Mouse (Mus musculus) olfactory bulb, adult 2 months (tissue): ENCODE results near the gene Adgrl3. TPM values are rescaled to one million over a fixed set of nuclear protein-coding genes. Genes with fewer than 3 reads are reported as not detected.

Source experiments
- H3K27ac ChIP-seq: fragments of 200-500 bp; 2 replicates; pipeline ENCODE4 v1.5.1; 2012; ENCODE audit warnings: low read depth, low read length; ENCODE audit not compliant: insufficient read depth
- H3K4me1 ChIP-seq: fragments of 200-500 bp; 2 replicates; pipeline ENCODE4 v1.6.1; 2012; ENCODE audit warnings: low read length; ENCODE audit not compliant: control insufficient read depth, insufficient read depth
- H3K4me3 ChIP-seq: fragments of 200-500 bp; 2 replicates; pipeline ENCODE4 v1.5.1; 2012; ENCODE audit warnings: mild to moderate bottlenecking, low read depth, low read length, moderate library complexity; ENCODE audit not compliant: insufficient read depth
- CTCF ChIP-seq: fragments of 200-500 bp; IDR thresholded peaks from 2 replicates; pipeline ENCODE4 v1.5.1; 2012; ENCODE audit warnings: low read depth, mild to moderate bottlenecking, low read length, moderate library complexity; ENCODE audit not compliant: insufficient read depth
- POLR2A ChIP-seq: fragments of 200-500 bp; IDR thresholded peaks from 2 replicates; pipeline ENCODE4 v1.6.1; 2012; ENCODE audit warnings: mild to moderate bottlenecking, low read depth, low read length, moderate library complexity; ENCODE audit not compliant: insufficient read depth
- WGBS: fragments of 180-500 bp; shearing (Covaris S2); methylation state at CpG from one replicate; pipeline ENCODE4 v1.1.7; 2018; 5-methylcytosine and 5-hydroxymethylcytosine counted together
- polyA plus RNA-seq: library from polyadenylated mRNA; stranded (reverse); fragments of >200 nt; gene quantifications from 2 replicates; pipeline ENCODE4 v1.2.4, GENCODE M21; 2012; ENCODE audit warnings: low replicate concordance; ENCODE audit not compliant: missing spikeins, insufficient read depth, insufficient read length

The Adgrl3 gene
- polyA plus RNA-seq, 1 experiment = not detected

GRCm38 (mm10) chr5:81085152-81085551 is 65.2 kb downstream of the Adgrl3 start:
- TF ChIP-seq CTCF = no peak
- TF ChIP-seq POLR2A = no peak
- 19% methylated on average over 4 of the region's 4 CpGs for WGBS
- Histone ChIP-seq H3K27ac (no peak overlapping the region), H3K4me3 (no peak overlapping the region), H3K4me1 (no peaks in the 10 kb centered on the region)

DNA sequence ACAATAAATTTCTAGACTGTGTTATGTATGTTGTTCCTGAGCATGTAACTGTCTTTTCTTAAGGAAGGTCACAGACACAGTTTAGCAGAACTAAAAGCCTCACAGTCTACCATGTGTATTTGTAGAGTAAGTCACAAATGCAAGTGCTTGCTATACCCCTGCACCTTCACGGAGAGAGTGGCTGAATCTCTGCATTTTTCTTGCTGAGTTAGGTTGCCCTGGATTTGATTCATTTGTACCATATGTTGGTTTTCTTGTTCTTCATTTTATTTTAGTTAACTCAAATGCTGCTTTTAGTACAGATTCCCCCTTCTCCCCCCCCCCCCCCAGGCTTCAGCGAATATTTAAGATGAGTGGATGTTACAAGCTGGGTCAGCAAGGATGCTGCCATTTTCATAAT is 68.7 kb downstream of the Adgrl3 start:
- no peak for TF ChIP-seq POLR2A
- no peak for TF ChIP-seq CTCF
- H3K27ac ChIP-seq = no peak overlapping the region

DNA sequence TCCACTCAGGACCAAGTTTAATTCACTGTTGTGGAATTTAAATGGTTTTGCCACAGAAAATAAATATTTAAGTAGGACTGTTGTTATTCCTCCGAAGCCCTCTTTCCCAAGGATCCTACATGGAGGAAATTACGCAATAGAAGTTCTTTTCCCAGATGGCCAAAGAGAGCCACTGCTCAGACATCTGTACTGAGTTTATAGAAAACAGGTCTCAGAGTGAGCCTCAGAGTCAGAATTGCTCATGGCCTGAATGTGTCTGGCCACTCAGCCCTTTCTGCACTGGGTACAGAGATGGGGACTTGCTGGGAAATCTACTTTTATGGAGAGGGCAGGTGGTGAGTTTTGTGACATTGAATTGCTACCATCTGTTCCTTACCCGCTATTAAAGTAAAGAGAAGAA is 74.7 kb downstream of the Adgrl3 start:
- H3K27ac ChIP-seq = no peak overlapping the region
- no peak overlapping the region for H3K4me3 ChIP-seq
- 92% methylated on average over 3 of the region's 3 CpGs for WGBS
- H3K4me1 ChIP-seq = no peaks in the 10 kb centered on the region
- TF ChIP-seq POLR2A (no peak), CTCF (no peak)

More for the DNA sequence above, 68.7 kb downstream of the Adgrl3 start:
- WGBS = 96% methylated on average over 2 of the region's 2 CpGs
- Histone ChIP-seq H3K4me1 (no peaks in the 10 kb centered on the region), H3K4me3 (no peak overlapping the region)

DNA sequence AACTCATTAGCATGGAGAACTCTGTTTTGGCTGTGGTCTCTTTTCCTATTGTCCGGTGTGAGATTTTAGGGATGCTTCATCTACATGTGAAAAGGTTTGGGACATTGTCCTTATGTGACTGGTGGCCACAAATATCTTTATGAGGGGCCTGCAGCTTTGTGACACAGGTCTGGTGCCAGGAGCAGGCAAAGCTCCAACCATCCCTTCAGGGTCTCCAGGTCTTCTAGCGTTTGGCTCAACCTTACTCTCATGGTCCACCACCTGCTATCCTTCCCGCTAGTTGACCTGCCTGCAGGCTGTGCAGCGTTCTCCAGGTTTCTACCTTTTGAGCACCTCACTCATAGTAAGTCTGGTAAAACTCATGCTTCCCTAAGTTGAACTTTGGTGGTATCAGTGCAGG is 77.2 kb downstream of the Adgrl3 start:
- H3K27ac ChIP-seq = no peak overlapping the region
- 93% methylated on average over 4 of the region's 4 CpGs for WGBS
- H3K4me3 ChIP-seq = no peak overlapping the region
- no peak for TF ChIP-seq CTCF
- no peak for TF ChIP-seq POLR2A
- no peaks in the 10 kb centered on the region for H3K4me1 ChIP-seq

GRCm38 (mm10) chr5:81107431-81107830 is 87.5 kb downstream of the Adgrl3 start:
- no peaks in the 10 kb centered on the region for H3K4me1 ChIP-seq
- no peak overlapping the region for H3K4me3 ChIP-seq
- TF ChIP-seq CTCF (no peak), POLR2A (no peak)
- H3K27ac ChIP-seq = no peak overlapping the region
- 77% methylated on average over 1 of the region's 1 CpGs for WGBS

DNA sequence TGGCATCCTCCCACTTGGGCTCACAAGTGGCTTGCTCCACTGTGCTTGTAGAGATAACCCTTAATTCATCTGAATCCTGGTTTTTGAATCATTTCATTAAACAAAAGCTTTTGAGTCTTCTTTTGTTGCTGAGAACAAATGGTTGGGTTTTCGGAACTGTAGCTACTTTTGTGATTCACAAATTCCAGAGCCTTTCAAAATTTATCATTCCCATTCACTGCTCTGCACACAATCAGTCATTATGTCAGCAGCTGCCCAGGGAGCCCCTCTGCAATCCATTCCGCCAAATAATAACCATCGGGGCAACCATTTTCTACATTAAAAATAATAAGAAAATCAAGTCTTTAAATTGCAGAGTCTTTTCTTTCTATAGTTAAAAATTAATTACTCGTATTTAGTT is 104.5 kb downstream of the Adgrl3 start:
- Histone ChIP-seq H3K4me1 (no peaks in the 10 kb centered on the region), H3K4me3 (no peak overlapping the region), H3K27ac (no peak overlapping the region)
- WGBS = 35% methylated on average over 4 of the region's 4 CpGs
- TF ChIP-seq CTCF = no peak
- no peak for TF ChIP-seq POLR2A

GRCm38 (mm10) chr5:81127639-81128038 is 107.7 kb downstream of the Adgrl3 start:
- Histone ChIP-seq H3K4me3 (no peak overlapping the region), H3K27ac (no peak overlapping the region), H3K4me1 (no peaks in the 10 kb centered on the region)
- 57% methylated on average over 3 of the region's 3 CpGs for WGBS
- TF ChIP-seq CTCF (no peak), POLR2A (no peak)

- Histone ChIP-seq H3K4me3 (no peak overlapping the region), H3K4me1 (no peaks in the 10 kb centered on the region), H3K27ac (no peak overlapping the region)
- 70% methylated on average over 1 of the region's 1 CpGs for WGBS
- TF ChIP-seq POLR2A = no peak
- TF ChIP-seq CTCF = no peak
Measured at GRCm38 (mm10) chr5:81136394-81136793, 116.5 kb downstream of the Adgrl3 start.

- WGBS = 52% methylated on average over 12 of the region's 12 CpGs
Measured at GRCm38 (mm10) chr5:81155791-81156190, 135.9 kb downstream of the Adgrl3 start.

DNA sequence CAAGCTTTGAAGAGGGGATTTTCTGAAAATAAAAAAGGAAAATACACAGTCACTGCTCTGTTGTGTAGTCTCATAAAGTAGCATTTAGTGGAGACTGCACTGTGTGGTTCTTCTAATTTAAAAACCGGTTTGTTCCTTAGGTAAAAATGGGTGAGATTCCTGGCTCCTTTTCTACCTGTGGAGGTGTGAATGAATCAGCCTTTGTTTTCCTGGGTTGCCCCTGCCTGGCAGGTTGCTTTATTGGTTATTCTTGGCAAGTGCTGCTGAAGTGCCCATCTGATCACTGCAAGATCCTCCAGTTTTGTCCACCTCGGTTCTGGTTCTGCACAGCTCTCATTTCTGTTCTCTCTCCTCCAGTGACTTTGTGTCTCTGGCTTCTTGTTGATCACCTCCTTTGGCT is 136.3 kb downstream of the Adgrl3 start:
- peaks cover 5% of the 10 kb centered on the region for H3K4me1 ChIP-seq
- TF ChIP-seq CTCF (no peak), POLR2A (no peak)
- whole genome bisulfite sequencing = 32% methylated on average over 2 of the region's 2 CpGs
- H3K27ac ChIP-seq = no peak overlapping the region
- H3K4me3 ChIP-seq = no peak overlapping the region

More at GRCm38 (mm10) chr5:81155791-81156190, 135.9 kb downstream of the Adgrl3 start:
- no peak for TF ChIP-seq CTCF
- peak overlapping the region; percentile 20; the same call in 1 of the 2 replicates for H3K4me3 ChIP-seq
- peaks cover 5% of the 10 kb centered on the region for H3K4me1 ChIP-seq
- H3K27ac ChIP-seq = no peak overlapping the region
